Comparison of ENCODE assay signal across 8 mouse cellular contexts in the genomic region with DNA sequence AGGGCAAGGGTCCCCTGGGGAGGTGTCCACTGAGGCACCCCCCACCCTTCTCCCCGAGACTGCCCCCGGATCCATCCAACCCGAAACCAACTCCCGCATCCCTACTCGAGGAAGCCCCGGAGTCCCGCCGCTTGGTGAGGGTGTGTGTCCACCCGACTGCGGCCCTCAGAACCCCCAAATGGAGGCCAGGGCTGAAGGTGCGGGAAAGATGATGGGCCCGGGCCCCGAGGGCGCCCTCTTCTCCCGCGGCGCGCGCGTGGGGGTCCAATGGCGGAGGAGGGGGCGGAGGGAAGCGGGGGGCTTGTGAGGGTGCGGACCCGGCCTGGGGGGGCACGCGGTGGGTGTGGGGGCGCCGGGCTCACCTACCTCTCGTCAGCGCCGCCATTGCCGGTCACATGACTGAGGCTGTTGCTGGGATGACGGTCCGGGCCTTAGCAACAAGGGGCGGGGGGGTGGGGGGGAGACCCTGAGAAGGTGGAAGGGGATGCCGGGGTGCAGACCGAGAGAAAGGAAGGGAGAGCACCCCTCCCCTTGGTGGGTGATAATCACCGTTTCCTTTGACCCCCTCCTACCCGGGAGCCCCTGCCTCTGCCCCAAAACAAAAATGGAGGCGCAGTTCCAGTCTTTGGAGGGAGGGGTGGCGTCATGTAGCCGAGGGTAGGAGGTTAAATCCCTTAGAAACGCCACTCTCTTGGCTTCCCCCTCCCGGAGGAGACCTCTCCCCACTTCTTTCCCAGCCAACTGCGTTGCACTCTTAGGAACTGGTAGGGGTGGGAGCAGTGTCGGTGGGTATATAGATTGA. TPM values are rescaled to one million over a fixed set of nuclear protein-coding genes. Genes with fewer than 3 reads are reported as not detected.
DNase-seq lines count a peak whose midpoint lies in the region; ATAC-seq lines count a peak whose summit lies in the region.

Dtx3 (minus strand) TSS at position 401 of the 802 bp plus-strand sequence.

- peak within 1 kb of the TSS; percentile 62 for H3K4me3 ChIP-seq in forebrain, embryonic 12.5 days (replicated peaks)

- intact Hi-C loops in heart, postnatal 36 days (cut with DNase I), result no loop called here

- peak; percentile 76 for ATAC-seq in forebrain, embryonic 12.5 days (ENCODE audit: low FRiP score)

- H3K9ac ChIP-seq in forebrain, embryonic 12.5 days, result peak within 1 kb of the TSS; percentile 85

- peaks cover 53% of the 10 kb centered on the region for H3K36me3 ChIP-seq in forebrain, embryonic 12.5 days (replicated peaks)

- H3K27me3 ChIP-seq in forebrain, embryonic 12.5 days, result no peaks in the 10 kb centered on the region

- peaks cover 29% of the 10 kb centered on the region for H3K4me1 ChIP-seq in forebrain, embryonic 12.5 days

- no peaks in the 10 kb centered on the region for H3K9me3 ChIP-seq in forebrain, embryonic 12.5 days

- peak; percentile 97 for DNase-seq in heart, adult 11 months
- no peak for DNase-seq in heart, adult 9 months (ENCODE audit: low spot score in 2 of 2)
- peak; percentile 68 for DNase-seq in adrenal gland, postnatal 14 days
- DNase-seq in heart, postnatal 36 days, result peak in 1 of 2 experiments; percentile 62
- no peak for DNase-seq in layer of hippocampus, postnatal 14 days (ENCODE audit: low spot score in 2 of 2)
- peak; percentile 42 to 52 for DNase-seq in lung, postnatal 4 days
- peak; percentile 71 for DNase-seq in testis, postnatal 10 days (ENCODE audit: low spot score)

- H3K27ac ChIP-seq in forebrain, embryonic 12.5 days, result peak within 1 kb of the TSS; percentile 83

- H3K4me2 ChIP-seq in forebrain, embryonic 12.5 days, result peak within 1 kb of the TSS; percentile 86

- WGBS in forebrain, embryonic 12.5 days, result under 1% methylated on average over 45 of the region's 47 CpGs

RNA-seq across cellular contexts. Expression of gene Dtx3, which starts in this region (rescaled TPM):
- total RNA-seq in adrenal gland, postnatal 14 days (2021), result 60.7 and 66.5 TPM in 2 replicates
- 170 and 172 TPM in 2 replicates for polyA plus RNA-seq in forebrain, embryonic 12.5 days (2016; fragmentation: Nextera tagmentation; extraction: Ambion mirVana)
- total RNA-seq in heart, postnatal 36 days (2021), result 10 to 100 TPM; 25.8 to 29.4 TPM
- total RNA-seq in layer of hippocampus, postnatal 14 days (2021), result 100 to 1,000 TPM; 200 to 207 TPM

Comparison
In these comparisons a context has a peak if more than half of its experiments do, and no peak if none do; other contexts are left out.
1. DNase-seq: peak in heart, adult 11 months (single experiment), adrenal gland, postnatal 14 days (single experiment), lung, postnatal 4 days (2 of 2) and testis, postnatal 10 days (single experiment); none in heart, adult 9 months (0 of 2) and layer of hippocampus, postnatal 14 days (0 of 2).